Mouse (Mus musculus): ENCODE data around the gene Arap1.
A peak's percentile ranks its signal among the peaks of the same experiment; 100 is the strongest.

Arap1 gene

GRCm38 (mm10) chr7:101347767-101348270 is at the start of gene Arap1:
Arap1 (plus strand) TSS chr7:101348067.
- DNase-seq (ENCODE audit: low spot score): peak; percentile 60

GRCm38 (mm10) chr7:101298375-101298774 is 49.5 kb upstream of the Arap1 start:
- DNase-seq (ENCODE audit: low spot score): no peak

- DNase-seq (ENCODE audit: low spot score): no peak
Observed at GRCm38 (mm10) chr7:101301361-101301880, 46.4 kb upstream of the Arap1 start.

GRCm38 (mm10) chr7:101301881-101302456 is 45.9 kb upstream of the Arap1 start, which contains the start of gene Atg16l2:
Atg16l2 (minus strand) TSS chr7:101302251.
- peak; percentile 96 for DNase-seq (ENCODE audit: low spot score)

GRCm38 (mm10) chr7:101302691-101303090 is 45.2 kb upstream of the Arap1 start:
- no peak for DNase-seq (ENCODE audit: low spot score)

GRCm38 (mm10) chr7:101306841-101307240 is 41.0 kb upstream of the Arap1 start:
- no peak for DNase-seq (ENCODE audit: low spot score)

GRCm38 (mm10) chr7:101309985-101310326 is 37.9 kb upstream of the Arap1 start:
- DNase-seq (ENCODE audit: low spot score): no peak

GRCm38 (mm10) chr7:101310327-101311028 is 37.4 kb upstream of the Arap1 start:
- DNase-seq (ENCODE audit: low spot score): peak; percentile 100

- DNase-seq (ENCODE audit: low spot score): no peak
Observed at GRCm38 (mm10) chr7:101311061-101311460, 36.8 kb upstream of the Arap1 start.

- DNase-seq (ENCODE audit: low spot score): no peak
Observed at GRCm38 (mm10) chr7:101313033-101313432, 34.8 kb upstream of the Arap1 start.

GRCm38 (mm10) chr7:101314396-101314795 is 33.5 kb upstream of the Arap1 start:
- no peak for DNase-seq (ENCODE audit: low spot score)

GRCm38 (mm10) chr7:101315699-101316098 is 32.2 kb upstream of the Arap1 start:
- DNase-seq (ENCODE audit: low spot score): no peak

- DNase-seq (ENCODE audit: low spot score): no peak
Observed at GRCm38 (mm10) chr7:101316591-101317001, 31.3 kb upstream of the Arap1 start.

- DNase-seq (ENCODE audit: low spot score): no peak
Observed at GRCm38 (mm10) chr7:101317014-101317413, 30.9 kb upstream of the Arap1 start, which contains the start of gene Stard10. Stard10 (plus strand) TSS chr7:101317086.

GRCm38 (mm10) chr7:101318848-101319247 is 29.0 kb upstream of the Arap1 start:
- no peak for DNase-seq (ENCODE audit: low spot score)

GRCm38 (mm10) chr7:101319796-101320195 is 28.1 kb upstream of the Arap1 start:
- DNase-seq (ENCODE audit: low spot score): no peak

GRCm38 (mm10) chr7:101320399-101321217 is 27.3 kb upstream of the Arap1 start:
- DNase-seq (ENCODE audit: low spot score): peak; percentile 64

- peak; percentile 51 for DNase-seq (ENCODE audit: low spot score)
Observed at GRCm38 (mm10) chr7:101321218-101321827, 26.5 kb upstream of the Arap1 start.

- DNase-seq (ENCODE audit: low spot score): no peak
Observed at GRCm38 (mm10) chr7:101323141-101323594, 24.7 kb upstream of the Arap1 start.

GRCm38 (mm10) chr7:101324142-101324962 is 23.5 kb upstream of the Arap1 start:
- DNase-seq (ENCODE audit: low spot score): no peak

- no peak for DNase-seq (ENCODE audit: low spot score)
Observed at GRCm38 (mm10) chr7:101326006-101326405, 21.9 kb upstream of the Arap1 start.
